Mouse (Mus musculus): ENCODE measurements around the gene C5ar2. TPM values are rescaled to one million over a fixed set of nuclear protein-coding genes. Genes with fewer than 3 reads are reported as not detected.

The C5ar2 gene
- polyA plus RNA-seq, 1 experiment from 2014 or later = 0.80 TPM

DNA sequence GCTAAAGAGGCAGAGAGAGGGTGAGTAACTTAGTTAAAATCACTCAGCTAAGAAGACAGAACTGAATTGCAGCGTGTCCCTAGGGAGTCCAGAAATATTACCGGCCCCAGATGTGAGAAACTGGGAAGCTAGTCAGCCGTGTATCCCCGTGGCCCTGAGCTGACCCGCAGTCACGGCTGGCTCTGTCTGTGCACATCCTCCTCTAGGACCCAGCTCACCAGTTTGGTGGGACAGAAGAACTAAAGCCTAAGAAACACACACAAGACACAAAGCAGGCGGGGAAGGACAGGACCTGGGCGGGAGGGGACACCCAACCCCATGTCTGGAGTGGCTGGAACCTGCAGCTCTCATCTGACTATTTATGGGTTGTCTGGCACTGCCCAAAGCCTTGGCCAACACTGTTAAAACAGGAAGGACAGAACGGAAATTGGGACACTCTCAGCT is 4.4 kb downstream of the C5ar2 start:
- WGBS = 39% methylated on average over 9 of the region's 9 CpGs

DNA sequence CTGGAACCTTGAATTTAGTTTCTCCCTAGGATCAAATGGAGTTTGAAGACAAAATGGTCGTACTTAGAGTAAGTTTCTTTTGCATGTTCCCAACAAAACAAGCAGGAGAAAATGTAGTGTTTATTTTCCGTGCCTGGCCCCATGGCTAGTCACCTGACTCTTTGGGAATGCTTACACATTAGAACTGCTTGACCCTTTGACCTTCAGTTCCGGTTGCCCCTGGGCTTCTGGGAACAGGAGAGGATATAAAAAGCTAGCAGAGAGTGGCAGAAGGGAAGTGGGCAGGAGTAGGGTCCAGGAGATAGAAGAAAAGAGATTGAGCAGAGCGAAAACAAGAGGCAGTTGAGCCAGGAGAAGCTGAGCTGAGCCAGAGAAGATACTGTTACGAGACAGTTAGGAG is 14.1 kb downstream of the C5ar2 start:
- WGBS = 31% methylated on average over 5 of the region's 5 CpGs
- no peak overlapping the region; a peak in 1 of 4 replicates for H3K27ac ChIP-seq (replicated peaks in 1 of 2; ENCODE audit: control insufficient read depth in 1 of 2, insufficient read depth in 1 of 2, low read depth in 2 of 2, low read length in 2 of 2)

More for the DNA sequence above, 4.4 kb downstream of the C5ar2 start:
- no peak for ATAC-seq (ENCODE audit: insufficient number of reproducible peaks, insufficient read depth, low FRiP score, low read depth)
- Histone ChIP-seq H3K4me3 (ENCODE audit: control insufficient read depth in 1 of 2, insufficient read depth in 1 of 2, low read depth in 1 of 2, low read length in 2 of 2) (no peak overlapping the region), H3K9me3 (ENCODE audit: control insufficient read depth, low read length) (no peaks in the 10 kb centered on the region), H3K4me2 (ENCODE audit: low read length) (peak overlapping the region; percentile 25), H3K36me3 (ENCODE audit: control insufficient read depth, insufficient read depth, low read length) (no peaks in the 10 kb centered on the region), H3K4me1 (ENCODE audit: control insufficient read depth in 2 of 2, insufficient read depth in 2 of 2, low read length in 2 of 2) (no peaks in the 10 kb centered on the region), H3K27me3 (ENCODE audit: control insufficient read depth, insufficient read depth, low read length) (no peaks in the 10 kb centered on the region), H3K27ac (replicated peaks in 1 of 2; ENCODE audit: control insufficient read depth in 1 of 2, insufficient read depth in 1 of 2, low read depth in 2 of 2, low read length in 2 of 2) (peak overlapping the region; percentile 3 to 44; a peak in 1 of 4 replicates), H3K9ac (ENCODE audit: low read length) (no peak overlapping the region; the same call in 1 of the 2 replicates)

DNA sequence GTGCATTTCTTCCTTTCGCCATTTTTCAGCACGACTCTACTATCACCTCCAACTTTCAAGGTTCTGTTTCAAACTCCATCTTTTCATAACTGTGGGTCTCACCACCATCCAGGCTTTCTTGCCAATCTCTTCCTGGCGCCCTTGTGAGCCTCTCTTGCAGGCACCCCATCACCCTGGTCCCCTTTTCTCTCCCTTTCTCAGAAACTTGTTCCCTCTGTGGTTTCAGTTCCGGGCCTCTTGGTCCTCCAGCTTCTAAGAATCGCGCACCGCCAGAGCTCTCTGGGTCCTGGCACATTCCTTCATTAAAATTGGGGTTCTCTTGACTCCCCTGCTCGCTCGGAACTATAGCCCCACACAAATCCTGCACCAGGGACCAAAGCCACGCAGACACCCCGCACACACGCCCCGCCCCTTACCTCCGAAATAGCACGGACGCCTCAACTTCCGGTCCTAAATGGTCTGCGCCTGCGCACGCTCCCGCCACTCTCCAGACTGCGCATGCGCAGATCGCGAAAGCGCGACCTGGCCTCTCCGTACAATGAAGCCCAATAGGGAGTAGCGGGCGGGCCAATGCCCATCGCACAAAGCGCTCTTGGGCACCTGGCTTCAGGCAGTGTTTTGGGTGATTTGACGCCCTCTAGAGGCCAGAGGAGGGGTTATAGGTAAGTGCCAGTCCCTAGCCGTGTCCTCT is 22.2 kb downstream of the C5ar2 start, which contains the start of gene Dhx34:
Gene Dhx34 (minus strand): TSS at position 456 of the 691 bp plus-strand sequence.
- H3K4me1 ChIP-seq (ENCODE audit: control insufficient read depth in 2 of 2, insufficient read depth in 2 of 2, low read length in 2 of 2) = peaks cover 3 to 10% of the 10 kb centered on the region in 2 experiments; a peak in 2 of 4 replicates
- no peaks in the 10 kb centered on the region for H3K27me3 ChIP-seq (ENCODE audit: control insufficient read depth, insufficient read depth, low read length)
- peak within 1 kb of the TSS; percentile 85 for H3K9ac ChIP-seq (ENCODE audit: low read length)
- H3K9me3 ChIP-seq (ENCODE audit: control insufficient read depth, low read length) = no peaks in the 10 kb centered on the region
- peak; percentile 94 for ATAC-seq (ENCODE audit: insufficient number of reproducible peaks, insufficient read depth, low FRiP score, low read depth)
- H3K27ac ChIP-seq (replicated peaks in 1 of 2; ENCODE audit: control insufficient read depth in 1 of 2, insufficient read depth in 1 of 2, low read depth in 2 of 2, low read length in 2 of 2) = peak within 1 kb of the TSS; percentile 69 to 83
- peak within 1 kb of the TSS; percentile 85 for H3K4me2 ChIP-seq (ENCODE audit: low read length)
- peaks cover 22% of the 10 kb centered on the region for H3K36me3 ChIP-seq (ENCODE audit: control insufficient read depth, insufficient read depth, low read length)
- peak within 1 kb of the TSS; percentile 65 to 97 for H3K4me3 ChIP-seq (ENCODE audit: control insufficient read depth in 1 of 2, insufficient read depth in 1 of 2, low read depth in 1 of 2, low read length in 2 of 2)
- WGBS = 2% methylated on average over 34 of the region's 34 CpGs

More for the DNA sequence above, 14.1 kb downstream of the C5ar2 start:
- ATAC-seq (ENCODE audit: insufficient number of reproducible peaks, insufficient read depth, low FRiP score, low read depth) = no peak
- H3K4me1 ChIP-seq (ENCODE audit: control insufficient read depth in 2 of 2, insufficient read depth in 2 of 2, low read length in 2 of 2) = peaks cover 0 to 2% of the 10 kb centered on the region in 2 experiments; a peak in 1 of 4 replicates
- H3K9me3 ChIP-seq (ENCODE audit: control insufficient read depth, low read length) = peaks cover 7% of the 10 kb centered on the region; the same call in 1 of the 2 replicates
- H3K27me3 ChIP-seq (ENCODE audit: control insufficient read depth, insufficient read depth, low read length) = no peaks in the 10 kb centered on the region
- H3K4me2 ChIP-seq (ENCODE audit: low read length) = no peak overlapping the region
- no peak overlapping the region for H3K4me3 ChIP-seq (ENCODE audit: control insufficient read depth in 1 of 2, insufficient read depth in 1 of 2, low read depth in 1 of 2, low read length in 2 of 2)
- no peak overlapping the region for H3K9ac ChIP-seq (ENCODE audit: low read length)
- no peaks in the 10 kb centered on the region for H3K36me3 ChIP-seq (ENCODE audit: control insufficient read depth, insufficient read depth, low read length)

DNA sequence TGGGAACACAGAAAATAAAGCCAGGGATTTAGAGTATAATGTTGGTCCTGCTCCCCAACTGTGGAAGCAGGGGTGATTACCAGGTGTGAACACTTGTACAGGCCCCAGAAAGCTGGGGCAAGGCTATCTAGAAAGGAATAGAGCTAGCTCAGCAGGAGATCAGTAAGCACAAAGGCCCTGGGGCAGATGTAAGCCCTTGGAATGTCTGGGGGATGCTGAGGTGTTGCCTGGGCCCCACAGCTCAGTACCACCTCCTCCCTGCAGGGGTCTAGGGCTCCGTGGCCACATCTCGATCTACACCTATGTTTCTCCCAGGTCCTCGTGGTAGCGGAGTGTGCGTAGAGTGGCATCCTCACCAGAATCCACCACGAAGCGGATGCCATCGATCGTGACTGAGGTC is 30.0 kb downstream of the C5ar2 start:
- H3K4me2 ChIP-seq (ENCODE audit: low read length) = no peak overlapping the region
- no peak overlapping the region for H3K4me3 ChIP-seq (ENCODE audit: control insufficient read depth in 1 of 2, insufficient read depth in 1 of 2, low read depth in 1 of 2, low read length in 2 of 2)
- no peak overlapping the region for H3K27ac ChIP-seq (replicated peaks in 1 of 2; ENCODE audit: control insufficient read depth in 1 of 2, insufficient read depth in 1 of 2, low read depth in 2 of 2, low read length in 2 of 2)
- peaks cover 97% of the 10 kb centered on the region for H3K36me3 ChIP-seq (ENCODE audit: control insufficient read depth, insufficient read depth, low read length)
- no peak overlapping the region for H3K9ac ChIP-seq (ENCODE audit: low read length)
- WGBS = 89% methylated on average over 9 of the region's 9 CpGs
- H3K9me3 ChIP-seq (ENCODE audit: control insufficient read depth, low read length) = no peaks in the 10 kb centered on the region
- no peak for ATAC-seq (ENCODE audit: insufficient number of reproducible peaks, insufficient read depth, low FRiP score, low read depth)
- no peaks in the 10 kb centered on the region for H3K4me1 ChIP-seq (ENCODE audit: control insufficient read depth in 2 of 2, insufficient read depth in 2 of 2, low read length in 2 of 2)
- H3K27me3 ChIP-seq (ENCODE audit: control insufficient read depth, insufficient read depth, low read length) = no peaks in the 10 kb centered on the region

DNA sequence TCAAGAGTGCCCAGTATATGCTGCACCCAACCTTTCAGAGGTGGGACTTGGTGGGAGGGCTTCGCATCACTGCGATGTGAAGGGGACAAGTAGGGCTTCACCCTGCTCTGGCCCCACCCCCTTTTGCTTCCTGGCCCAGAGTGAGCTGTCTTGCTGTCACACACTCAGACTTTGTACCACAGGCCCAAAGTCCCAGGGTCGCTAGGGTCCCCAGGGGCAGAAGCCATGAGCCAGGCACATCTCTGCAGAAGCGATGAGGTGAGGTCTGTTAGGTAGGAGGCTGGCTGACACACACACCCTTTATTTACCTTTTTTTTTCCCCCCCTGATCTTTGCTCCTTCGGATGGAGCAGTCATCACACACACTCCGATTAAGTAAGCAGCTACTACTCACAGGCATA is 30.8 kb downstream of the C5ar2 start:
- Histone ChIP-seq H3K9ac (ENCODE audit: low read length) (no peak overlapping the region), H3K36me3 (ENCODE audit: control insufficient read depth, insufficient read depth, low read length) (peaks cover 95% of the 10 kb centered on the region), H3K4me1 (ENCODE audit: control insufficient read depth in 2 of 2, insufficient read depth in 2 of 2, low read length in 2 of 2) (no peaks in the 10 kb centered on the region), H3K27ac (replicated peaks in 1 of 2; ENCODE audit: control insufficient read depth in 1 of 2, insufficient read depth in 1 of 2, low read depth in 2 of 2, low read length in 2 of 2) (no peak overlapping the region), H3K9me3 (ENCODE audit: control insufficient read depth, low read length) (no peaks in the 10 kb centered on the region), H3K4me2 (ENCODE audit: low read length) (no peak overlapping the region), H3K27me3 (ENCODE audit: control insufficient read depth, insufficient read depth, low read length) (no peaks in the 10 kb centered on the region), H3K4me3 (ENCODE audit: control insufficient read depth in 1 of 2, insufficient read depth in 1 of 2, low read depth in 1 of 2, low read length in 2 of 2) (no peak overlapping the region)
- no peak for ATAC-seq (ENCODE audit: insufficient number of reproducible peaks, insufficient read depth, low FRiP score, low read depth)
- WGBS = 87% methylated on average over 6 of the region's 6 CpGs

DNA sequence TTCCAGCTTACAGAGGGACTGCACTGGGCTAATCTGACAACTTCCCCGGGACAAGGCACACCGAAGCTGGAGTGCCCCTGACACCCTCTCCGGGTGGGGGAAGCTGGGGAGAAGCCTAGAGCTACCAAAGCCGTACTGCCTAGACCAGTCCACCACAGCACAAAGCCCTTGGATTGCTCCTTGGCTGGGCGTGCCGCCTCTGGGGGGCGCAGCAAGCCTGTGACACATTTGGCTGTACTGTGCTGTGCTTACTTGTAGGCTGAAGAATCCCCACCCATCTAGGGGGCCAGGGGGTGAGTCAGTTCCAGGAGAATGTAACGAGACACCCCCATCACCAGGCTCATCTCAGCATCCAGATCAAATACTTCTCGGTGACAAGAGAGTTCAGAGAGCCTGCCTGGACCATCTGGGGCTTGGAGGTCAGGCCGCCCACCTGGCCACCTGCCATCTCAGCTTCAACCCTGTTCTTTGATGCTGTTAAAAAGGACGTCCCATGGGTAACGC is 33.0 kb downstream of the C5ar2 start:
- H3K4me3 ChIP-seq (ENCODE audit: control insufficient read depth in 1 of 2, insufficient read depth in 1 of 2, low read depth in 1 of 2, low read length in 2 of 2) = no peak overlapping the region
- H3K36me3 ChIP-seq (ENCODE audit: control insufficient read depth, insufficient read depth, low read length) = peaks cover 81% of the 10 kb centered on the region
- no peak overlapping the region for H3K4me2 ChIP-seq (ENCODE audit: low read length)
- no peak overlapping the region for H3K9ac ChIP-seq (ENCODE audit: low read length)
- H3K4me1 ChIP-seq (ENCODE audit: control insufficient read depth in 2 of 2, insufficient read depth in 2 of 2, low read length in 2 of 2) = no peaks in the 10 kb centered on the region
- H3K27ac ChIP-seq (replicated peaks in 1 of 2; ENCODE audit: control insufficient read depth in 1 of 2, insufficient read depth in 1 of 2, low read depth in 2 of 2, low read length in 2 of 2) = no peak overlapping the region
- 67% methylated on average over 12 of the region's 12 CpGs for WGBS
- no peak; the same call in 1 of the 2 replicates for ATAC-seq (ENCODE audit: insufficient number of reproducible peaks, insufficient read depth, low FRiP score, low read depth)
- no peaks in the 10 kb centered on the region for H3K9me3 ChIP-seq (ENCODE audit: control insufficient read depth, low read length)
- no peaks in the 10 kb centered on the region for H3K27me3 ChIP-seq (ENCODE audit: control insufficient read depth, insufficient read depth, low read length)

DNA sequence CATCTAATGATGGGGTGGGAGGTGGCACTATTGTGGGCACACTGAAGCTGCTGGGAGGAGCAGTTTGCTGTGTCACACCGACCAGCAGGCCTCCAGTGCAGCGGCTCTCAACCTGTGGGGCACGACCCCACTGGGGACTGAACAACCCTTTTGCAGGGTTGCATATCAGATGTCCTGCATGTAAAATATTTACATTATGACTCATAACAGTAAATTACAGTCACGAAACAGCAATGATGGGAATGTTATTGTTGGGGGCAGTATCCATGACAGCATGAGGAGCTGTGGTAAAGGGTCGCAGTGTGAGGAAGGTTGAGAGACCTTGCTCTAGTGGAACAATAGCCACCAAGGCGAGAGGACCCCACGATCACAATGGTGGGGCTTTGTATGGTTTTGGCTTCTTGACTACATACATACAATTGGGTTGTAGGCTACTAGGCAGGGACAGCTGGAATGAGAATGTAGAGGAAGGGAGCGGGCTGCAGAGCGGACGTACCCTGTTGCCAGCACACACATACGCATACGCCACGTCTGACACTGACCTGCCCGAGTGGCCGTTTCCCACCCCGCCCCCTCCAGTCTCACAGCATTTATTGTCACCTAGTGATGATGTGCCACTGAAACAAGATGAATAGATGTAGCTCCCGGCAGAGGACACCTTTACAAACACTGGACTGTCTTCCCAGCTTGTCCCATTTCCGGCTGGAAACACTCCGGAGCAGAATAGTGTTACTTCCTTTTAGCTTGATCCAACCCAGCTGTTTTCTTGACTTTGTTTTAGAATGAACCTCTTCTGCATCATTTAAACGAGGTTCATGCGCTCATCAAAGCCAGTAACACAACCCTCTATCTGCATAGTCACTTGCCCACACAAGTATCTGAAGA is 34.9 kb downstream of the C5ar2 start:
- no peak overlapping the region for H3K4me2 ChIP-seq (ENCODE audit: low read length)
- no peaks in the 10 kb centered on the region for H3K4me1 ChIP-seq (ENCODE audit: control insufficient read depth in 2 of 2, insufficient read depth in 2 of 2, low read length in 2 of 2)
- H3K9ac ChIP-seq (ENCODE audit: low read length) = no peak overlapping the region
- no peak overlapping the region for H3K27ac ChIP-seq (replicated peaks in 1 of 2; ENCODE audit: control insufficient read depth in 1 of 2, insufficient read depth in 1 of 2, low read depth in 2 of 2, low read length in 2 of 2)
- H3K4me3 ChIP-seq (ENCODE audit: control insufficient read depth in 1 of 2, insufficient read depth in 1 of 2, low read depth in 1 of 2, low read length in 2 of 2) = no peak overlapping the region
- H3K36me3 ChIP-seq (ENCODE audit: control insufficient read depth, insufficient read depth, low read length) = peaks cover 81% of the 10 kb centered on the region
- H3K9me3 ChIP-seq (ENCODE audit: control insufficient read depth, low read length) = no peaks in the 10 kb centered on the region
- WGBS = 81% methylated on average over 21 of the region's 21 CpGs
- ATAC-seq (ENCODE audit: insufficient number of reproducible peaks, insufficient read depth, low FRiP score, low read depth) = no peak
- H3K27me3 ChIP-seq (ENCODE audit: control insufficient read depth, insufficient read depth, low read length) = no peaks in the 10 kb centered on the region
